Mouse (Mus musculus) layer of hippocampus, adult 8-10 months (tissue): ENCODE measurements at regions not wholly inside any gene's neighbourhood (a gene's known extent, or its start where the extent isn't known, plus 50 kb on each side); places are given as distances from the start of the nearest gene placed in this dataset.
"Not testable (repeated sequence)": the region's sequence is repeated elsewhere in the genome, so short reads cannot be mapped to it uniquely, and the experiment has no call there.

Experiments used
- DNase-seq, 2 experiments: peaks; one replicate each; pipeline ENCODE4 v3.0.0; 2022; ENCODE audit warnings: low spot score in 2 of 2

DNA sequence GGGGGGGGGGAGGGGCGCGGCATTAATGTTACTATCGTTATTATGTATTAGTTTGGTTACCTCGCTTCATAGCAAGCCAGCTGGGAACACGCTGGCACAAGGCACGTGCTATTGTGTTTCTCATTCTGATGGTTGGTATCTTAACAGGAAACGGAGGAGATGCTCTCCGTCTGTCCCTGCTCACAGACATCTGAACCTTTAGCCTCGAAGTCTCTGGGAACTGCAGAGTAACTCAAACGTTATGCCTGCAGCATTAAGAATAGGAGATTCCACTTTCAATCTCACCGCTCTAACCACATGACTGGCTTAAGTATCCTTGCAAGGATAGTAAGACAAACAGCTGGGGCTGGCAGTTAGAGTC is 80.0 kb downstream of the Nfkbiz start:
- no peak for DNase-seq

DNA sequence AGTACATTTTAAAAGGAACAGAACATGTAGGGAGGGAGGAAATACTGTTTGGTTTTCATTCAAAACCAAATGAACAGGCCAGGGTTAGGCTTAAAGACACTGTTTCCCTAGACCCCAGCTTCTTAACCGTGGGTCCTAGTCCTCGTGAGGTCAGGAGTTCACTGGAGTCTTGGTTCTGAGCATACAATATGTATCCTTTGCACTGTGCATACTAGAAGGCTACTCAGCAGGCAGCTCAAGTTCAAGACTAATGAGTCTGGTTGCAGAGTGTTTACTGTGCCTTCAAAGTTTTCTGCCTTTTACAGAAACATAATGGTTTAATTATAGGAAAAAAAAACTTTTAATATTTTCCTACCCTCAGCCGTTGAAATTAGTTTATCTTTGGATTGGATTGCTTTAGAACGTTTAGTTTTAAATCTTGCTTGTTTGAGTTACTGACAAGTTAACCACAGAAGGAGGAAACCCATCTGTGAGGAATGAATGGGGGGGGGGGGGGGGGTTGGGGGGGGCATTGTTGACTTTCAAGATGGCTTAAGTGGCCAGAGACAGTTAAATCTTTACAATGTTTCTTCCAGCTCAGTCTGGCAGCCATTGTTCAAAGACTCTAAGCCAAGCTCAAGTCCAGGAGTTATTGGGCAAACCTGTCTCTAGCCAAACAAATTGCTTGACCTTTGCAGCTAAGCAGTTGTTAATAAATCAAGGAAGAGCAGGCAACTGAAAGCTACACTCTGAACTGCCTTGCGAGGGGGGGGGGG is 80.6 kb downstream of the Nfkbiz start:
- no peak for DNase-seq

DNA sequence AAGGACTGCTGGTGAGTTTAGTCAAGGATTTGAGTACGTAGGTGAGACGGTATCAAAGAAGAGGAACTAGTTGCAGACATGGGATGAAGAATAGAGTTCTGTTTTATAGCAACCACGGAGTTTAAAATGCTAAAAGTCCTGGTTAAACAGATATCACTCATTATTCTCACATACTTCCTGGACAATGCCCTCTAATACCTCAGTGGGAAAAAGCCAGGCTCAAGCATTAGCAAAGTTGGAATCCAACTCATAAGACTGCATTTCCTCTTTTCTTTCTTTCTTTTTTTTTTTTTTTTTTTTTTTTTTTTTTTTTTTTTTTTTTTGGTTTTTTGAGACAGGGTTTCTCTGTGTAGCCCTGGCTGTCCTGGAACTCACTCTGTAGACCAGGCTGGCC is 81.3 kb downstream of the Nfkbiz start:
- not testable (repeated sequence) for DNase-seq

DNA sequence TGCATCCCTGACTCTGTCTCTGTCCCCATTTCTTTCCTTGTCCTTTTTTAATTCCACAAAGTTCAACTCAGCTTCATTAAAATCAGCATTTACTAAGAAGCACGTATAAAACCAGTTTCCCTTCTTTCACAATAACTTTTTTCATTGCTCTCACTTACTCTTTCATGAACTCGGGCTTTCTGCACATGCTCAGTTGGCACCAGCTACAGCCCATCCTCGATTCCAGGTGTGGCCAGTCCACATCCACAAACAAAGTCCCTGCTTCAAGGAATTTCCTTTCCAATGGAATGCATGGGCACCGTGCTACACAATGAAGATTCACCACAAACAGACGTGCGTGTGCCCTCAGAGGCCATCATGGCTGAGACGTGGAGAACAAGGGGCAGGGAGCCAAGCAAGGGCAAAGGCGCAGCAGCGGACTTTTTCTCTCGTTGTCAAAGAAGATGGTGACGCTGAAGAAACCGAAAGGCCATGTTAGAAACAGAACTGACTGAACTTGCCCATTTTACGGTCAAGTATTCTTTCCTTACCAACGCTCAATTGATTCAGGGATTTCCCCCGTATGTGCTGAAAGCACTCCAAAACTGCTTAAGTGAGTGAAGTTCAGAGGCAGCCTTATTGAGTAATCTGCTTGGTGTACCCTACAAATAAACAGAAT is 81.8 kb downstream of the Nfkbiz start:
- no peak for DNase-seq

DNA sequence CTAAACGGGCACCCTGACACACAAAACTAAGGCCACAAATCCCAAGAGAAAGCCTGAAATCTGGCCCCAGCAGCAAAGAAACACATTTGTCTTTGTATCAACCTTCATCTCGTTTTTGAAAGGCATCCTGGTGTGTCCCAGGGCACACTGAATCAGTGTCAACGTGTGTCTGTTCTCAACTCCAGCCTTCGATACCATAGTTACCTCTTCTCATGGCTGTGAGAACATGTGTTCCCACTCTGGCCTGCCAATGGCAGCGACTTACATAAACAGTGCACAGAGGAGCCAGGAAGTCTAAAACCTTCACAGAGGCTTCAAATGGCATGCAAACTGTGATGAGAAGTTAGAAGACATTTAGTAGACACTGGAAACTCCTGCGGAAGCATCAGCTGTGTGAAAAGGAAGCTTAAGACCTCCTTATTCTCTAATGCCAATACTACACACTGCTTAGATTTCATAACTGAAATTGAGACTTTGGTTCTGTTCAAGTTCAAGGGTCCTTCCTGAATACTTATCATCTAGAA is 83.3 kb downstream of the Nfkbiz start:
- no peak for DNase-seq

DNA sequence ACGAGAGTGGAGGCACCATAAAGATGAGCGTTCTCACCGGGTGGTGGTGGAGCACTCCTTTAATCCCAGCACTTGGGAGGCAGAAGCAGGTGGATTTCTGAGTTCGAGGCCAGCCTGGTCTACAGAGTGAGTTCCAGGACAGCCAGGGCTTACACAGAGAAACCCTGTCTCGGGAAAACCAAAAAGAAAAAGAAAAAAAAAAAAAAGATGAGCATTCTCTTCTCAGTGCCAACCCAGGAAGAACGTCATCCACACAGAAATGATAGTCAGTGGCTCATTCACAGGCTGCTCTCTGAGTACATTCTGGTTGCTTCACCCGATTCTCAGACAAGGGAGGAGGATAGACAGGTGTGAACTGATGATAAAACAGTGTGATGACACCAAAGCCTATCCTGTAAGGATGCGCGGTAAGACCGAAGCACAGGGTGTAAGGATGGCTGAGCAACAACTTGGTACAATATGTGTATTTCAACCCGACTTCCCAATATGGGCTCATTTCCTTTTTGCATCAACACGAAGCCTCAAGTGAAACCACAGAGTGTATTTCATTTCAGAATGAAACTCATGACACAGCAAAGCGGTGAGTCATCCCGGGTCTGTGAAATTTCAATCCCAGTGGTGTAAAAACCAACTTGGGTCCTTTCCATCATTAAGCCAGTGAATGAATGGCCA is 84.5 kb downstream of the Nfkbiz start:
- DNase-seq: no peak

DNA sequence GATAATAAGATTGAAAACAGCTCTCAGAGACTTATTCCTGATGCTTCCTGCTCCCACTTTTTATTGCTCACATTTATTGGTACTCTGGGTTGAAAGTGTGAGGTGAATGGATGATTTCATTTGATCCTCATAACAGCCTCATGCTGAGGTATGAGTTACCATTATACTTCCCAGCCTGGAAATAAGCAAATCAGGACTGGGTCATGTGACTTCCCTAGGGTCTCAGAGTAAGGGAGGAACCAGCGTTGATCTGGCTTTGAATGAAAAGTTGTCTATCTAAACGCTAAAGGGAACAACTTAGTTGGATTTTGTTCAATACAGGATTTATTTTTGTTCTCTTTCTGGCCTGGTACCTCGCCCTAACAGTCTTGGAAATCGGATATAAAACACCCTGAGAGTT is 85.3 kb downstream of the Nfkbiz start:
- no peak for DNase-seq

DNA sequence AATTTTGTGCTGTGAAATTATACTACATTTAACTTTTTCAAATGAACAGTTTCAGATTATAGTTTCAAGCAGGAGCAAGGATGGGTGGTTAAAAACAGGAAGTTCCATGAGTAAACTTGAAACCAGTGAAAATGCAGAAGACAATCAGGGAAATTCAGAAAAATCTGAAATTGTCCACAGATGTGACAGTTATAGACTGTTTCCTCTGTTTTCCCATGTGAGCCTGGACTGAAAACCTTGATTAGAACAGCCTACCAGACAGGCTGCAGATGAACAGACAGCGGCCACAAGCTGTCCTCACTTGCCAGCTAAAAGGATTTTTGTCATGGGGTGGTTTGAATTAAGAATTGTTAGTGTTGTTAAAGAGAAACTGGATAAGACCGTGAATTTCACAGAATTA is 91.4 kb downstream of the Nfkbiz start:
- no peak for DNase-seq

DNA sequence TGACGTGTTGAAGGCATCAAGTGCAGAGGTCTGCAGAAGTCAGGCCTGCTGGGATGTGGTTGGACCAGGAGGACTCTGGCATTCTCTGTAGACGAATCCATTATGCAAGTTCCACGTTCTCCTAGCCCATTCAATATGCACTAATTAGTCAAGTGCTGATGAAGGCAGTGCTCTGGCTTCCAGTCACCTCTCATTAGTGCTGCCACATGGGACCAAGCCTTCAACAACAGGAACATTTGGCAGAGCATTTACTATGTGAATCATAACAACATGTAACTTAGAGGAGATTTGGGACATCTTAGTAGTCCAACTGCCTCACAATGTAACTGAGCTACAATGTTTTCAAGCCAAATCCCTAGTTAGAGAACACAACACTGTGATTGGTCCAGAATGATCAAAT is 92.5 kb downstream of the Nfkbiz start:
- DNase-seq: no peak

DNA sequence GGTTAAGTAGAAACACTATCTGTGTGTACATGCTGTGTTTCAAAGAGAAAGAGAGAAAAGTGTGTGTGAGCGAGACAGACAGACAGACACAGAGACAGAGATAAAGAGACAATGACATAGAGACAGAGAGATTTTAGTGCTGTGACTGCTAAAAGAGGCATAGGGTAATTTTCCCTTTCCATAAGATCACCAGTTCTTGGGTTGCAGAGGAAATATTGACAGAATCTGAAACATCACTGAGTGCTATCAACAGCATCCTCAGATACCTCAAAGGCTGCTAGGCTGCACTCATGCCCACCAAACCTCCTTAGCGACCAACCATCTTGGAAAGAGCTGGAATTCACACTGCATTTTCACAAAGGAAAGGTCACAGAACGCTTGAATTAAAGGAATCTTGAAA is 93.6 kb downstream of the Nfkbiz start:
- DNase-seq: no peak

DNA sequence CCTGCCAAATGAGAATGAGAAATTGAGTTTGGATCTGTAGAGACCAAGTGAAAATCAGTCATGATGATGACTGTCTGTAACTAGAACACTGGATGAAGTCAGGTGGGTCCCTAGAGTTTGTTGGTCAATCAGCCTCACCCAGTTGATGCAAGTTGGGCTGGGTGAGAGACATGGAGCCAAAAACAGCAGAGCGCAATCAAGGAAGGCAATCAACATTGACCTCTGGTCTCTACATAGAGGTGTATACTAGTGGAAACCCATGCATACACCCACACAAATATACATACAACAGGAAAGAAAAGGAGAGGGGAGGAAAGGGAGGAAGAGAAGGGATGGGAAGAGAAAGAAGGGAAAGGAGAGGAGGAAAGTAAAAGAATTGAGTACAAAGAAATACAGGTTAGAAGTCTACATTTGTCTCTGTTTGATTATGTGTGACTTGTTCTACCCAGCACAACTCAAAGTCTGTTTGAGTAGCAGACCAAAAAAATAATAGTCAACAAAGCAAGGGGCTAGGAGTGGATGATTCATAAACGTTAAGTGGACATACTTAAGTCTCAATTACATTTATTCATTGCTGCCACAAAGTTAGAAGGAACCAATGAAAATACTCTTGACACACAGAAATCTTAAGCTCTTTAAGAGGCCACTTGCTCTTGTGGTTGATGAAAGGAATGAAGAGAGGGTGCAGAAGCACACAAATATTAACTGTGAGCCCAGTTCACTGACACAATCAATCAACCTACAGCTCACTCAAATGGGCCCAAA is 97.4 kb downstream of the Nfkbiz start:
- DNase-seq: no peak

DNA sequence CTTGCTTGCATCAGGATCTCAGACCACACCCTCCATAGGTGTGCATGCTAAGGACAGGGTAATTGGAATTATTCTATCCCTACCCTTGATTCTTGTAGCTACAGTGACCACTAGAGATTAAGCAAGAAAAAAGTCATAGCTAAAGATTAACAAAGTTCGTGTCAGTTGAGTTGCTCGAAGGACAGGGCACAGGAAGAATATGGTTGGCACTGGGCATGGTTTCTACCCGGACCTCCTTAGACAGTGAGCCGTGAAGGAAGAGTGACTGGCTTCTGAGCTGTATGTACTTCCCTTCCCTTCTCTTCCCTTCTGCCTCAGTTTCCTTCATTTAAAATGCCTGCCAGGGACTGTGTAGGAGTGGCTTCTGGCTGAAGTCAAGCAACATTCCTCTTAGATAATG is 100.0 kb downstream of the Nfkbiz start:
- DNase-seq: no peak

DNA sequence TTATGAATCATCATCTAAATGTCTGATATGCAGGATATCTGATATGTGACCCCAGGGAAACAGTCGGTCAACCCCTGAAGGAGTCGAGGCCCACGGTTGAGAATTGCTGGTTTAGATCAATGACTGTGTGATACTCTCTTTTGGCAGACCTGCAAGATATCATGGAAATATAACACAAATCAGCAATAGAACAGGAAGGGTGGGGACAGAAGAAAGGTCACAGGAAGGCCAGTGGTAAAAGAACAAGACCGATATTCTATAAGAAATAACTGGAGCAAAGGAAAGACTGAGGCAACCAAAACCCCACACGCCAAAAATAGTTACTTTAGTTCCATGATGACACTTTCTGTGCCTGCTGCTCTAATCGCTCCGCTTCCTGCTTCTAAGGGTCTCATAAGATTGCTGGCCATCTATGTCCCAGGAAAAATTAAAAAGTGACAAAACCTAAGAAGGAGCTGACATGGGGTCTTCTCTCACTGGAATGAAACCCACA is 103.2 kb downstream of the Nfkbiz start:
- no peak for DNase-seq

DNA sequence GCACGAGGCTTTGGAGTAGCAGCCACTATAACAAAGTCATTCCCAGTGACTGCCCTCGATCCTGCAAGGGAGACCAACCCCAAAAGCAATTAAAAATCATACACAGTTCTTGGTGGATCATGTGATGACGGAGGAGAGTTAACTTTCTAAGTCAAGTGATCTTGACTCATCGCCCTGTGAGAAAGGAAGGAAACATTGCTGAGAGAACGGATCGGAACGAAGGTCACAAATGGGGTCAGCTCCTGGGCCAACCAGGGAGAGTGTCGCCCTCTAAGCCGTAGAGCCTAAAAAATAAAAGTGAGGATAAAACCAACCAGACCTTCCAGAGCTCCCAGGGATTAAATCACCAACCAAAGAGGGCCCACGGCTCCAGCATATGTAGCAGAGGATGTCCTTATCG is 104.4 kb downstream of the Nfkbiz start:
- DNase-seq: no peak

DNA sequence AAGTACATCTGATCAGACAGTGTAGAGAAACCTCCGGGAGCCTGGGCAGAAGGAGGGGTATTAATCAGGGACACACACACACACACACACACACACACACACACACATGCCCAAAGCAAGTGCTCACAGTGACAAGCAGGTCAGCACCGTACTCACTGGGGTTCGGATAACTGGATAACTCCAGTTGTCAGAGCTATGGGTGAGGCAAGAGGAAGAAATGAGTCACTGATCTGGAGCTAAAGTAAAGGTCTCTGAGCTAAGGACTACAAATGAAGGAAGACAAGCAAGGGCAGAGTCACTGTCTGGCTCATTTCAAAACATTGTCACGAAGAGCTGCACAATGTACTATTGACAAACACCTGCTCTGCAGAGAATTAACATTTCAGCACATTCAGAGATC is 104.9 kb downstream of the Nfkbiz start:
- no peak for DNase-seq

DNA sequence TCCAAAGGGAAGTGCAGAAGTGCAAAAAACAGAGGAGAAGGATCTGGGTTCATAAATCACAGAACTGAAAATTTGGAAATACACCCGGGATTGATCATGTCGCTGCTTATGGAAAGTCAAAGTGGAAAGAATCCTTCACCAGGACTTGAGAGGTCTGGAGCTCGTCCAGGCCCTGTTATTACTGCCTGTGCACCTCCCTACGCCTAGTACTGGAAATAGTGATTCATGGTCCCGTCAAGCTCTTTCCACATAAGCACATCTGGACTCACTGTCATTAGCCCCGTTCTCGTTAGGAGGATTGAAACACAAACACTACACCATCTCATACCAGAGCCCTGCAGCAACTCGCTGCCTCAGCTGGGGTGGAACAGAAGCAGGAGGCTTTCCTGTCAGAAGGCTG is 107.7 kb downstream of the Nfkbiz start:
- no peak for DNase-seq

DNA sequence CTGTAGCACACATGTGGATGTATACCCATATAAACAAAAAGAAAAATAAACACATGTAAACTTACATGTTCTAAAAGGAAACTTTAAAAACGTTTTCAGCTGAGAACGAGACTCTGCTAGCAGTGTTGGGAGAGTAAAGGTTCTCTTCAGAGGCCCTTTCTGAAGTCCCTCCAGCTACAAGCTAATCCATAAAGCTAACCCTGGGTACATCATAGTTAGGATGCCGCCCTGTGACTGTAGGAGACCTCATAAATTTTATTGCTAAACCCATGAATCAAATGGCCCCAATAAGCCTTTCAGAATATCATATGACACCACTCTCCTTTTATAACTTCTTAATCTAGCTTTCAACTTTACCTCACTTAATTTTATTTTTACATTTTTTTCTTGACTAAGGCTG is 112.2 kb downstream of the Nfkbiz start:
- DNase-seq: no peak

DNA sequence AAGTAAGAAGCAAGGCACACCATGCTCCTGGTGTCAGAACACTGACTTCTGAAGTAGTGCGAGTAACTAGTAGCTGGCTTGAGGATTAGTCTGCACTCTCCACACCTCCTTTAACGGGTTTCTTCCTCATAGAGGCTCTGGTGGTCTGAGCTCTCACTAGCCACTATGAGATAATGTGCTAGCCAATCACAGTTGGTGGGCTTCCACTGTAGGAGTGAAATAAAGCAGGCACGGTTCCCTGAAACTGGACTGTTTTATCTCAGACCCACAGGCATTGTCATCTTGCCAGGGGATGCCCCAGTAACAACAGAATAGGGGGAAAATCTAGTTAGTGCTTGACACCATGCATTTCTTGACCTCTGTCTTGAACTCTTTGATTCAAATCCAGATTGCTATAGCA is 118.3 kb downstream of the Nfkbiz start:
- DNase-seq: no peak

DNA sequence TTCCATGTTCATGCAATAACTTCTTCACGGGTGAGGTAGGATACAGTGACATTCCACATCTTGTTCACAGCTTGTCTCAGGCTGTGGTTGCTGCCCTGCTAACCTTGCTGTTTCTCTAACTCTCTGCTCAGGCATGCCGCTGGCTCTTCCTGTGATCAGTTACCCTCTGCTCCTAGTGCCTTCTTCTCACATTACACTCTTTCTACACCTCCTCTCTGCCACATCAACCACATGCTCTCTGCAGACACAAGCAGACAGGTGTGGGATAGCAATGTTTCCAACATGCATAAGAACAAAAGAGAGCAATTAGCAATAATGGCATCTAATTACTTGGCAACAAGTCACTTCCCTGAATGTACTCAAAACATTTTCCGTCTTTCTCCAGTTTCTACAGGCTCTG is 128.7 kb downstream of the Nfkbiz start:
- DNase-seq: no peak

DNA sequence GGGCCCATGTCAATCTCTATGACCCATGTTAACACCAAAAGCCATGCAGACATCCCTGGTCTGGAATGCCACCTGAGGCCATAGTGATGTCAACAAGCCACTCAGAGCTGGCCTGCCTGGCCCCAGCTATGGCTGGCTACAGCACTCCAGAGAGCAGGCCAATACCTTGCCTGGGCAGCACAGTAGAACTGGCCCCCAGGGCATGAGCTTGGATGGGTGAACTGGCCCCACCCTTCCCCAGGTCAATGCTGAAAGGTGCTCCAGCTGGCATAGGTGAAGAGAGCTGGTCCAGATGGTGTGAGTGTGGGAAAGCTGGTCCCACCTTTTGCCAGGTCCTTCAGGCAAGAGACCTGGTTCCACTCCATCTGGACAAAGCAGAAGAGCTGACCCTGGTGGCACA is 132.2 kb downstream of the Nfkbiz start:
- no peak for DNase-seq

DNA sequence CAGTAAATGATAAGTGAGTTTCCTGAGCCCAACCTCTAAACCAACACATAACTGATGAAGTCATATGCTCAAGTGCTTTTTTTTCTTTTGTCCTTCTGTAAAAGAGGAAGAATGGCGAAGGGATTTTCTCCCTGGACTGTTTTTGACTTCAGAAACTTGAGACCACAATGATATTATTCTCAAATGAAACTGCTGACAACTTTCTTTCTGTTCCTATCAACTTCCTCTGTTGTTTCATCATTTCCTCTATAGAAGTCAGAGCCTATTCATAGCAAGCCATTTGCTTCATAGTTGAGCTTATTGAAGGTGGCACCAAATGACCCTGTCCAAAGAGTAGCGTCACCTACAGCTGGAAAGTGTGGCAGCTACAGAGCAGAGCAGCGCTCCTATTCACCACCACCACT is 140.2 kb downstream of the Nfkbiz start:
- DNase-seq: no peak

DNA sequence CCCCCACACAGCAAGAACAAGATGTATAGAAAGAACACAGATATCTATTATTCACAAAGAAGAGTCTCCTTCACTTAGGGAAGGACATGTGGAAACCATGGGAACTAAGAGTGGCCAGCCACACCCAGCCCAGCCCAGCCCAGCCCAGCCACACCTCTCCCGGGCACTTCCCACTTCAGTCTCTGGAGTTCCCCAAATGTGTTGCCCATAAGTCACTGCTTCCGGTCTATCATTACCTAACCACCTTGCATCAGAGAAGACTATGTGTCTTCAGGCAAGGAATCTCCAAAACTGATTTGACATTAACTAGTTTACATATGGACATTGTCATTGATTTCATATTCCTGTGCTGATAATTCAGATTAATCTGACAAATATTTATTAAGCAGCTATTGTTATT is 147.6 kb downstream of the Nfkbiz start:
- no peak for DNase-seq
